Mouse (Mus musculus) ES-CJ7 (cell line): ENCODE results near the gene Elovl1.

Experiments used
- DNase-seq: peaks from one replicate; pipeline ENCODE4 v3.0.0; 2011; ENCODE audit warnings: low read depth, low spot score

The Elovl1 gene

DNA sequence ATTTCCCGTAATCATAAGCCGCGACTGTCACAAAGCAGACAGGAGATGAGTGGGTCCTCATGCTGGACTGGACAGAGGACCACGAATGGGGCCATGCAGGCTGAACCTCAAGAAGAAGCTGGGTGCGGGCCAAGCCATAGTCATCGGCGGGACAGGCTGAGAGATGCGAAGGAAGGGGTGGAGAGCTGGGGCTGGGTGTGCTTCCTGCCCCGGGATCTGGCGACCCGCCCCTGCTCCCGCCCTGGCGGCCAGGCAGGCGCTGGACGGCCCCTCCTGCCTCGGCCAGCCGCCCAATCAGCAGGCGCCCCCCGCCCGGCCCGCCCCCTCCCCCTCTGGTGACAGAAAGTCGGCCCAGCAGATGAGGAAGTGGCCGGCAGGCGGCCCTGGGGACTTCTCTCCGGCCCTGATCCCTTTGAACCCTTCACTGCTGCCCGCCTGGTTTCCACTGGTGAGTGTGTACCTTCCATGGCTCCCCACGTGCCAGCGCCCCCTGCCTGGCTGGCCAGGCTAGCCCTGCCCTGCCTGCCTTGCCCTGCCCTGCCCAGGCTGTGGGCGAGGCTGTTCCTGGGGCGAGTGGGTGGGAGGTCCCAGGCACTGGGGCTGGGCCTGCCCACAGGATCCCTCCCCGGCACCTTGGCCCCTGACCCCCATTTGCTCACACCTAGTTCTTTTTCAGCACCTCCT, at the start of gene Elovl1:
Gene Elovl1 (plus strand): TSS at position 326 of the 684 bp plus-strand sequence.
- DNase-seq: peak; percentile 69

DNA sequence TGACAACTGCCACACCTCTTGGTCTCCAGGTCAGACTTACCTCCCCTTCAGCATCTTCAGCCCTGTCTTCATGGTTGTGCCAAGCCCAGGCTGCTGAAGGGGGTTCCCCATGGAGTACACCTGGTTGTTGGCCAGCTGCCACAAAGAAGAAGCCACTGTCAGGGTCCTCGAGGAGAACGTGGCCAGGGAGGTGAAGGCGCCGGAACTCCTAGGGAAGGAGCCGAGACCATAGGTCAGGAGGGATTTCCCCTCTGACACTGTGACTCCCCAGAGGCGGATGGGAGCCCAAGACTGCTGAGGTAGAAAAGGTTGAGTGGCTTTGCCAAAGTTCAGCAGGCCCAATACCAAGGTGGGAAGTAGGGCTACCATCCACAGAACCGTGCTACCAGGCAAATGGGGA, 44.6 kb upstream of the Elovl1 start:
- no peak for DNase-seq

DNA sequence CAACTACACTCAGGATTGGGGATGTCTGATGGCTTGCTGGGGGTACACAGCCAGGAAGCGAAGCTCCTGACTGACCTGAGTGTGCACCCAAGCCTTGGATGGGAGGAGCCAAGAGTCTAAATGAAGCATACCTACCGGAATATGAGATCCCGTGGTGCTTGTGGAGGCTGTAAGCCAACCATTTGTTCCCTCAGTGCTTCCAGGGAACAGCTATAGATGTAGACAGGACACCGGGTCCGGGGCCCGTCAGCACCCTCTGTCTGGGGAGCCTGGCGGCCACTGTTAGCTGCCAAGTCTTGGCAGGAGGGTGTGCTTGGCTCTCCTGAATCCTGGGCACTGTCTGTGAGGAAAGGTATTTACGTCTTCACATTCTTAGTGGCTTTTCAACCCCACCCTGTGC, 40.6 kb upstream of the Elovl1 start:
- no peak for DNase-seq

DNA sequence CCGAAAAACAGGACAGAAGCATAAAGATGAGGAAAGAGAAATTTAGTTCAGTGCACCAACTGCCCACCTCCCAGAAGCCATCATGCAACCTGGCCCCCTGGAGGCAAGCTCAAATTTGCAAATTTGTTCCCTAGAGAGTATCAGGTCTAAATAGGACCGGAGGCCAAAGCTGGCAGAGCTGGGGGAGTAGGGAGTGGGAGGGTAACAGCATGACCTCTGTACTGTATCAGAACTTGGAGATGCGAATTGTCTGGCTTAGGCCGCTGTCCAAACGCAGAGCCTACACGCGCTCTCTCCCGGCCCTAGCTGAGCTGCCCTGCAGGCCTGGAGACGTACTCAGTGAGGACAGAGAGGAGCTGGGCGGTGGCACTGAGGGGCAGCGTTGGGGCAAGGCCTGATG, 37.7 kb upstream of the Elovl1 start:
- DNase-seq: no peak

DNA sequence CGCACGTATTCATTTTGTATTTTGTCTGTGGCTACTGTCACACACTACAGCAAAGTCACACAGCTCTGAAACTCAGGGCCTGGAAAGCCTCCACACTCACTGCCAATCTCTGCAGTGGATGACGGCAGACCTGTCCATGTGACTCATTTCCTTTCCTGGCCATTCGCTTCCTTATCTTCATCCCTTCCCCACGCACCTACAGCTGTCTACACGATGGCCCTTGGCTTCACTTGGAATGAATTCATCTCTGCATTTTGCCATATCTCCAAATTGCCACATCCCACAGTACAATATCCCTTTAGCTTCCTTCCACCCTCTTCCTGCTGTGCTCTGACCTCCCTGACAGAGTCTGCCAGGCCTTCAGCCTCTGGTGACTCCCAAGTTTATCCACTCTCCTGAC, 33.4 kb upstream of the Elovl1 start:
- no peak for DNase-seq

DNA sequence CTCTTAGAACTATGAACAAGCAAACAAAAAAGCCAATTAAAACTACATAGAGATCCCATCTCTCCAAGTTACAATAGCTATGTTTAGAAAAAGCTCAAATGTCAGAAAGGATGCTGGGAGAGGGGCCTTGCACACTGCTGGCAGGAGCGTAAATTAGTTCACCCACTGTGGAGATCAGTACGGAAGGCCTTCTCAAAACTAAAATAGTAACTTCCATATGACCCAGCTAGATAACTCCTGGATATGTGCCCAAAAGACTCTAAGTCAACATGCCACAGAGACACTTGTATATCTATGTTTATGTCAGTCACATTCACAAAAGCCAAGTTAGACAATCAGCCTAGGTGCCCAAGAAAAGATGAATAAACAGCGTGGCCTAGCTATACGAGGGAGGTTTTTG, 32.6 kb upstream of the Elovl1 start:
- no peak for DNase-seq

DNA sequence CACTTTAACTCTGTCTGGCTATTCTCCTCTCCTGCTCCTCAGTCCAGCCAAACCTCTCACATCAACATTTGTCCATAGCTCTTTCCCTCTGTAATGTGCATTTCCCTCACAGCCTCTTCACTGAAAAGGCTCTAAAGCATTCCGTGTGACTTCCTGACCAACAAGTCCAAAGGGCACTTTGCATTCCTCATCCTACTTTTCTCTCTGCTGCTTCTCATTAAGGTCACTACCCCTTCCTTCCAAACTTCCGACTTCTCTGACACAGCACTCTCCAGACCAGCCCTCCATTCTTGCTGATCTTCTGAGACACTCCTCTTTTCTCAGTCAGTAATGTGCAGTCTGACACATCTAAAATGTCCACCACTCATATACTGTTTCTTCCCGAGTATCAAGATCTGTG, 31.5 kb upstream of the Elovl1 start:
- DNase-seq: no peak

DNA sequence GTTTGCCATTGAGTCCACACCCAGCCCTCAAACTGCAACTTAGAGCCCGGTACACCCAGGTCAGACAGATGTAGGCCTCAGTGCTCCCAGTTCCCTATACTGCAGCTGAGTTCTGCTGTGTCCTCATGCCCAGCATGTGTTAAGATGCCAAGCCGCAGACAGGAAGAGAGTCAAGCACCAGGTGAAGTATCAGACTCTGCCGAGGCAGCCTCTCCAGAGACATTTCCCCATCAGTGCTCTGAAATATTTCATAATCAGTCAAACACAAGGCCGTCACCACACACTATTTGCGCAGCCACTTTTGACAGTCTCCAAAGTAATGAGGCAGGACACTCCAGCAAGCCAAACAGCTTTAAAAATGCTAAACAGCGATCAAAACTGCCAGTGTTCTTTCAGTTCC, 29.5 kb upstream of the Elovl1 start:
- no peak for DNase-seq

DNA sequence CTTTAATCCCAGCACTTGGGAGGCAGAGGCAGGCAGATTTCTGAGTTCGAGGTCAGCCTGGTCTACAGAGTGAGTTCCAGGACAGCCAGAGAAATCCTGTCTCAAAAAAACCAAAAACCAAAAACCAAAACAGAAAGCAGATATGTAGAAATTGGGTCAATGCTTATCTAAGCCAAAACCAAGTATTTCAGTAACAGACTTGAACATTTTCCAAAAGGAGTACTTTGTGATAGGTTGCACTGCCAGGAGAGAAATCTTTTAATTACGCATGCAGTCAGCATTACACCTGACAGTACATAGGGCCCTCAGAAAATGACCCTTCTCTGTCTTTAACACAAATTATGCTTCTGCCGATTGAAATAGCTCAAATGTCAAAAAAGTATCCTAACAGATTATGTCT, 26.5 kb upstream of the Elovl1 start:
- no peak for DNase-seq

DNA sequence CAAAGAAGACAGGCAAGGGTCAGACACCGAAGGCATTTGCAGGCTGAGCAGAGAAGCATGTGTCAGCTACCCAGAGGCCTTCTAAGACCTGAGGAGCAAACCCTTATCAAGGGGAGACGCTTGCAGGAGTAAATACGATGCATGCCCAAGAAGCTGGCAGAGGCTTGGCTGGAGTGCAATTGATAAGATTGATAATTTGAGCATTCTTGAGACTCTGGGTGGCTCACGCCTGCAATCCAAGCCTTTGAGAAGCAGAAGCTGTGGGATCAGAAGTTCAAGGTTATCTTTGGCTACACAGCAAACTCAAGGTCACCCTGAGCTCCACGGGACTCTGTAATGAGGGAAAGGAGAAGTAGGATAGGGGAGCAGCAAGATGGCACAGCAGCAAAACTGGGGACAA, 26.0 kb upstream of the Elovl1 start:
- no peak for DNase-seq

DNA sequence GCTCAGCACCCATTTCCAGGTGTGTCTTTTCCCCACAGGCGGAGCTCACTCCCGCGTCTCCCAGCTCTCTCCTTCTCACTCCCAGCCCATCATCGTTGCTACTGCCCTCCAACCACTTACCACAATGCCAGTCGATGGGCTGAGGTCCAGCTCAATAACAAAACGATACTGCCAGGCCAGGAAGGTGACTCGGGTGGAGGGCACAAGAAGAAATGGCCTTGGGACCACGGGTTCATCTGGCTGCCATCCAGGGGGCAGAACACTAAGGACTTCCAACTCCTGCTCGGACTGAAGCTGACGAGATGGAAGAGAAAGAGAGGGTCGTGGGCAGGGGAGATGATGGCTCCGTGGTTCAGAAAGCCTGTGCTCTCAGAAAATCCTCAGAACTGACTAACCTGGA, 25.2 kb upstream of the Elovl1 start:
- no peak for DNase-seq

DNA sequence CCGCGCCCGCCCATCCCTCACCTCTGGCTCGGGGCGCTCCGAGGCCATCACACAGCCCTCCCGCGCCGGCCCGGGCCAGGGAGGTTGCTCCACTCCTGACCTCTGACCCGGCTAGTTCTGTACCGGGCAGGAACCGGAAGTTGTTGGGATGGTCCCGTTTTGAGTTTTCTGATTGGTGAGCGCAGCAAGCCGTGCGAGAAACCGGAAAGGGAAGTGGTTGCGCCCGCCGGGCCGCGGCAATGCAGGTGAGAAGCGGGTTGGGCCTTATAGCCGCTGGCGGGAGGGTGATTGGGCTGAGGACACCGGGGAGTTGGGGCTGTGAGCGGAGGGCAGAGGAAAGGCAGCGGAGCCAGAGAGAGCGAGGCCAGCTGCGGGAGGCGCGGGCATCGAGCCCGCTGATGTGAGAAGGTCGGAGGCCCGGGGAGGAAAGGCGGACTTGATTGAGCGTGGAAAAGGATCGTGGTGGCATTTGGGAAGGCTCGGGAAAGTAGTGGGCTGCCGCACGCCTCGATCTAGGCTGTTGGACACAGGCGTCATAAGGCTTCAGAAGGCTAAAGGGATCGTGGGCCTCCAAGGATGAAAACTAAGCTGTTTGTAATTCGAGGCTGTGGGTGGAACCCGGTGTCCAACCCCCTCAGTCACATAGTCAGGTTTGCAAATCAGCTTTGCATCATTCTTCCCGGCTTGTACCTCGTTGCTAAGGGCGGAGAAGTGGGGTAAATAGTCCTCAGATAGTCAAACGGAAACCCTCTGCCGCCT, 18.6 kb upstream of the Elovl1 start, which contains the start of the genes Szt2 and Med8:
Gene Szt2 (minus strand): TSS at position 132 of the 759 bp plus-strand sequence.
Gene Med8 (plus strand): TSS at position 196 of the 759 bp plus-strand sequence.
- peak; percentile 91 for DNase-seq

DNA sequence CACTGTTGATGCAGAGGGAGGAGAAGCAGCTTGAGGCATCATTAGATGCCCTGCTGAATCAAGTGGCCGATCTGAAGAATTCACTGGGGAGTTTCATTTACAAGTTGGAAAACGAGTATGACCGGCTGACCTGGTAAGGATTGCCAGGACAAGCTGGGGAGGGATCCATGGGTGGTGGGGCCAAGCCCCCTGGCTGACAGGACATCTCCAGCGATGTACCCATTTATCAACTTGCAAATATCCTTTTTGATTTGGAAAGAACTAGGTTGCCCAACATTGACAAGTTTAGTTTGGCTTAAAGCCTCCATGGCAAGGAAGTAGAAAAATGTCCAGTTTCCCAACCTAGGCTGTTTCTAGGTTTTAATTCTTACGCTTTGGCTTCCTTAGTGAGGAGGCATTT, 17.0 kb upstream of the Elovl1 start:
- DNase-seq: no peak

DNA sequence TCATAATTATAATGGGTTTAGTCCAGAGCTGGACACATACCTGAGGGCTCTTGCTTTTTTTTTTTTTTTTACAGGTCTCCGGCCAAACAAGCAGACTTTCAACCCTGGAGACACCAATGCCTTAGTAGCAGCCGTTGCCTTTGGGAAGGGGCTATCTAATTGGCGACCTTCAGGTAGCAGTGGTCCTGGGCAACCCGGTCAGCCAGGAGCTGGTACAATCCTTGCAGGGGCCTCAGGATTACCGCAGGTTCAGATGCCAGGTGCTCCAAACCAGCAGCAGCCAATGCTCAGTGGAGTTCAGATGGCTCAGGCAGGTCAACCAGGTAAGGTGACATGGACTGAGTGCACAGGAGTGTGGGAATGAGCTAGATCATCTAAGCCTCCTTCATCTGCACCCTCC, 14.3 kb upstream of the Elovl1 start:
- no peak for DNase-seq

DNA sequence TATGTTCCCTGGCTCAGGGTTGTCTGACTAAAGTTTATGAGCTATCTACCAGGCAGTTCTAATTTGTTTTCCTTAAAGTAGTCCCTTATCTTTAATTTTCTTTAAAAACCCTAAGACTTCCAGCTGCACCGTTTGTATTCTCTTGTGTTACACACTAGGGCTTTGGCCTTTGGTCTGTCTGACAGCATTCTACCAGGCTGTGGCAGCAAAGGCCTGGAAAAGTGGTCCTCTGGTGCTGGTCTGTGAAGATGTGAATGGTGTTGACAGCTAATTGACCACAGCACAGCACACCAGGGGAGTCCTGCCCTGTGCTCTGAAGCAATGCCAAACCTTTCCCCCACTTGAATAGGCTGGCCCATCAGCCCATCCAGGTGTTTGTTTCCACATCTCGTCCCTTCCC, 12.1 kb upstream of the Elovl1 start:
- DNase-seq: no peak

DNA sequence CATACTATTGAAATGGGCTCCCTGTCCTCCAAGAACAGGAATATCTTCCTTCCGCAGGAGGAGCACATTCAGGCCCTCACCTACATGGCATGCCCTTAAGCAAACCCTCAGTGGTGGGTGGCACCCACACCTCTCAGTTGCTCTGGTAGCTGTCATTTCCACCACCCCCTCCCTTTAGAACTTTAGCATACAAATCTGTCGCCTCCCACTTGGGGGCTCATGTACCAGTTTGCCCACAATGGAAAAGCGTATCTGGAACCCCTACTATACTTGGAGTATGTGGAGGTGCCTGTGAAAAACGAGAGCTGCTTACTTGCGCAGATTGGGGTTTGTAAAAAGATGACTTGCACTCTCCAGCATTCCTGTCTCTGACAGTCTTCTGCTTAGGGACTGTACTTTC, 11.6 kb upstream of the Elovl1 start:
- no peak for DNase-seq

DNA sequence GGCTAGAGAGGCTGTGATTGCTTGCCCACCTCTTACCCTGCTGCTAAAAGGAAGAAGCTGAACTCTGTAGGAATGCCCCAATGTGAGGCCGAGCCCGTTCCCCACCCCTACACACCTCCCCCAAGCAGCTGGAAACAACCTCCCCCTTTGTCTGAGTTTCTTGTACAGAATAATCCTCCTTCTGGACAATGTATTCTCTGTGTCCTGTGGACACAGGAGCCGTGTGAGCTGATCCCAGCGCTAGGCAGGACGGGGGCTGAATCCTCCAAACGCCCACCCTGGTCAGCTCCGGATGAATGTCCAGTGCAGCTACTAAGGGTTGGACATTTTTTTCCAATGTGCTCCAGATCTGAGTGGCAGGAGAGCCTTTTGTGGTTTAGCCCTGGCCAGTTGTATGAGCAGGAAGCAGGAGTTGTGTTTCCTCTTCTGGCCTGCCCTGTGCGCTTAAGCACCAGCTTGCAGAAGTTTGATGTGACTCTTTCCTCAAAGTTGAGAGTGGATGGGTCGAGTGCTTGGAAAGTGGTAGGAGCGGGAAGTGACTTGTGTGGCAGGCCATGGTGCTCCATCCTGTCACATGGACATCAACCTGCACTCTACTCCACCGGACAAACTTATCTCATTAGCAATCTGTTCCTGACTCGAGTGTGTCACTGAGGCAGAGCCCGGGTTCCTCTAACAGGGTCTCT, 10.6 kb upstream of the Elovl1 start:
- no peak for DNase-seq

DNA sequence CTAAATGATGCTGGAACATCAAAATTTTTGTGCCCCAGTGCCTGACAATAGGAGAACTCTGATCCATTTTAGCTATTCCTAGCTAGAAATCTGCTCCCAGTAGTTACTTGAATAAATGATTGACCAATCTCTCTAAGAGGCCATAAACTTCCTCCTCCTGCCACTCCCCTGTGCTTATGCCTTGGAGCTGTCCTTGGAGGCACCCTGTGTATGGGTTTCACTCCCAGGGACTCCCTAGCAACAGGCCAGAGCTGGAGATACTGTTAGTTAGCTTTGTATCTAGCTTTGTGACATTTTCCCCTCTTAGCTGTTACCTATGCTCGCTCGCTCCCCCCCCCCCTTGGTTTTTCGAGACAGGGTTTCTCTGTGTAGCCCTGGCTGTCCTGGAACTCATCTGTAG, 6.5 kb upstream of the Elovl1 start:
- no peak for DNase-seq

DNA sequence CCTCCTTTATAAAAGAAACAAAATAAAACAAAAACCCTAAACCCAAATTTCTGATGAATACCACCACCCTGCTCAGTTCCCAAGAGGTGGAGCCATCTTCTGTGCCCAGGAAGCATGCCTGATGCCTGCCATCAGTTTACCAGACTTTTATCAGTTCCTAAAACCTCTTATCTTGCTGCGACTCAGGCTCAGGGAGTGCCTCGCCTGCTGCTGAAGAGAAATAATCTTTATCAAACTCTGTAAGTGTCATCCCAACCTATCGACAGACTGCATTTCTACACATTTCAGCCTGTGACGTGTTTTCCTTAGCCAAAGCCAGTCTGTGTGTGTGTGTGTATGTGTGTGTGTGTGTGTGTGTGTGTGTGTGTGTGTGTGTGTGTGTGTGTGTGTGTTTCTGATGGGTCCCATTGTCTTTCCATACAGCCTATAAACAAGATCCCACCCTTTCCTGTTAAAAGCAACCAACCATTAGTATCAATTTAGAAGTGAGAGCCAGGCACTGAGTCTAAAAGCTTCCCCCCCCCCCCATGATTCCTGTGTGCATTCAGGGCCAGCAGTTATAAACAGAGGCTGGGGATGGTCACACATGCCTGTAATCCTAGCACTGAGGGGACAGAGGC, 3.2 kb upstream of the Elovl1 start:
- no peak for DNase-seq

DNA sequence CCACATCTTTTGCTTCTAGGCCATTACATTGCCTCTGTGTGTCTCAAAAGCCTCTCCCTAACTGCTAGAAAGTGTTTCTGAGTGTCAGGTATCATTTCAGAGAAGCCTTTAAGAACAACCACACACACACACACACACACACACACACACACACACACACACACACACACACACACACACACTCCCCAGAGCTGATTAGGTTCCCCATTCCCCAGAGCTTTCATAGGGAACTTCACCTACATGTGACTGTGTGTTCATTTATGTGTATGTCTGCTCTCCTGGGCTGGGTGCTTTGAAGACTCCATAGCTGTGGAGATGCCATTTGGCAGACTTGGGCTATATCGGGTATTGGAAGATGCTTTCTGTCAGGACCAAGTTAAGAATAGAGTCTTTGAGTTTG, 2.5 kb upstream of the Elovl1 start:
- no peak for DNase-seq

DNA sequence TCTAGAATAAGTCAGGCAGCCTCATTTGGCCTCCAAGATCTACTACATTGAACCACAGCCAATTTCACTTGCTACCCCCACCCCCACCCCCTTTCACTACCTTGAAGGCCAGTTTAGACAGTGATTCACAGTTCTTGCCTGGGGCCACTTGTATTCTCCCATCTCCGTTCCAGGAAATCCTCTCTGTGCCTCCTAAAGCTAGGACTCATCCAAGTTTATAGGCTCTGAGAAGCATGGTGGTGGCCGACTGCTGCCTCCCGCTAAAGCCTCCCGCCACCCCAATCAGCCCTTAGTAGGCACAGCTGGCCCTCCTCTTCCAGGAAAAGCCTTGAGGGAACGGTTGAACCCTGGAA, 502 bp upstream of the Elovl1 start:
- DNase-seq: no peak

DNA sequence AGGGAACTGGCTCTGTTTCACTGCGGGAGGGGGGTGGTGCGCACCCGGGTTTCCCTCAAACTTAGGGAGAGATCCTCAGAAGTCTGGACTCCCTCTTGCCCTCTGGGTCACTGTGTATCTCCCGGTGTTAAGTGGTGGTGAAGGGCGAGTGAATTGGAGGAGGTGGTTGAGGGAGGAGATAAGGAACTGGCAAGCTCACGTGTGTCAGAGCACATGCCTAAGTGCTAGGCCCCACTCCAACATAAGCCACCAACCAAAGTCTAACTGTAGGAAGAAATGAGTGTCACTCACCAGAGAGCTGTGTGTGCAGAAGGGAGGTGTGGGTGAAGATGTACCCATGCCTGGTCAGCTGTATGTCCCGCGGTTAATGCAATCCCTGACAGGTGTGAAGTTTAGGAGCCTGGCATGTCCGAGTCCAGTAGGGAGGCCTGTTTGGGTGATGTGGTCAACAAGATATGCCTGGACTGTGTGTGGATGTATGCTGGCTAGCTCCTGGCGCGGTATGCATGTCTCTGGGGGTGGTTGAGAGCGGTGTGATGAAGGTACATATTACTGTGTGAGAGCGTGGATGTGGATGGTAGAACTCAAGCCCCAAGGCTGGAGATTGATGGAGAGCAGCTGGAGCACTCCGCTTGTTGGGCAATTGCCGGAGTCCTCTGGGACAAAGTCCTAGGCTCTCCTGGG, 780 bp downstream of the Elovl1 start:
- DNase-seq: no peak
